Comparison of ENCODE assay signal across 18 mouse cellular contexts in genomic region chr8:98309405-98309990, GRCm38 (mm10).
DNase-seq lines count a peak whose midpoint lies in the region; ATAC-seq lines count a peak whose summit lies in the region.
"Had no signal": no experiment of that assay in that cellular context is flagged by ENCODE, and none has a peak within 500 bp of the region (broad histone marks: within the 10 kb centered on the region; RNA-seq: fewer than 3 reads in every experiment).

No protein-coding gene starts in this region.

- DNase-seq in embryonic facial prominence, embryonic 14.5 days (ENCODE audit: low spot score) = peak; percentile 6
- no peak for DNase-seq in gastrocnemius, postnatal 36 days
- DNase-seq in lung, adult 18-20 months = no peak
- DNase-seq: cerebellum, adult 2 months; gastrocnemius, adult 2 months; heart, adult 11 months; heart, postnatal 4 days; kidney, adult 9 months; kidney, postnatal 36 days; liver, postnatal 0 days had no signal

- H3K36me3 ChIP-seq in hindbrain, embryonic 13.5 days = no peaks in the 10 kb centered on the region
- H3K36me3 ChIP-seq in hindbrain, embryonic 16.5 days (ENCODE audit: control insufficient read depth, insufficient read depth, low read length) = no peaks in the 10 kb centered on the region
- no peaks in the 10 kb centered on the region for H3K36me3 ChIP-seq in embryonic facial prominence, embryonic 14.5 days (ENCODE audit: control insufficient read depth, insufficient read depth, low read length)
- no peaks in the 10 kb centered on the region for H3K36me3 ChIP-seq in forebrain, embryonic 16.5 days (ENCODE audit: control insufficient read depth, insufficient read depth)
- H3K36me3 ChIP-seq in midbrain, embryonic 15.5 days (replicated peaks) = no peaks in the 10 kb centered on the region
- H3K36me3 ChIP-seq: intestine, embryonic 15.5 days; limb, embryonic 10.5 days had no signal

- no peak overlapping the region for H3K4me2 ChIP-seq in hindbrain, embryonic 13.5 days
- no peak overlapping the region for H3K4me2 ChIP-seq in hindbrain, embryonic 16.5 days (ENCODE audit: low read length)
- no peak overlapping the region for H3K4me2 ChIP-seq in embryonic facial prominence, embryonic 14.5 days (ENCODE audit: low read depth, low read length)
- H3K4me2 ChIP-seq in forebrain, embryonic 16.5 days (ENCODE audit: low read length) = no peak overlapping the region
- no peak overlapping the region for H3K4me2 ChIP-seq in midbrain, embryonic 15.5 days
- H3K4me2 ChIP-seq: intestine, embryonic 15.5 days had no signal

- intact Hi-C loops in gastrocnemius, postnatal 36 days (cut with DNase I) = no loop called here

- no peaks in the 10 kb centered on the region for H3K9me3 ChIP-seq in hindbrain, embryonic 13.5 days
- H3K9me3 ChIP-seq in hindbrain, embryonic 16.5 days (ENCODE audit: control insufficient read depth, low read length) = no peaks in the 10 kb centered on the region
- H3K9me3 ChIP-seq in embryonic facial prominence, embryonic 14.5 days (ENCODE audit: control insufficient read depth, low read length) = no peaks in the 10 kb centered on the region
- H3K9me3 ChIP-seq in forebrain, embryonic 16.5 days (ENCODE audit: control insufficient read depth, low read length) = no peaks in the 10 kb centered on the region
- H3K9me3 ChIP-seq in midbrain, embryonic 15.5 days = no peaks in the 10 kb centered on the region
- H3K9me3 ChIP-seq: intestine, embryonic 15.5 days; limb, embryonic 10.5 days had no signal

- no peaks in the 10 kb centered on the region for H3K4me1 ChIP-seq in hindbrain, embryonic 13.5 days (replicated peaks)
- no peaks in the 10 kb centered on the region for H3K4me1 ChIP-seq in hindbrain, embryonic 16.5 days (ENCODE audit: control insufficient read depth, insufficient read depth, low read depth, low read length)
- H3K4me1 ChIP-seq in embryonic facial prominence, embryonic 14.5 days (ENCODE audit: control insufficient read depth, insufficient read depth, low read length) = no peaks in the 10 kb centered on the region
- H3K4me1 ChIP-seq in forebrain, embryonic 16.5 days (replicated peaks; ENCODE audit: control insufficient read depth, insufficient read depth, low read length) = no peaks in the 10 kb centered on the region
- no peaks in the 10 kb centered on the region for H3K4me1 ChIP-seq in midbrain, embryonic 15.5 days
- H3K4me1 ChIP-seq: intestine, embryonic 15.5 days; limb, embryonic 10.5 days had no signal

- 26% methylated on average over 2 of the region's 2 CpGs for WGBS in hindbrain, embryonic 13.5 days
- WGBS in hindbrain, embryonic 16.5 days = 28% methylated on average over 2 of the region's 2 CpGs
- WGBS in embryonic facial prominence, embryonic 14.5 days = 54% methylated on average over 2 of the region's 2 CpGs
- 4% methylated on average over 2 of the region's 2 CpGs for WGBS in forebrain, embryonic 16.5 days
- 7% methylated on average over 2 of the region's 2 CpGs for WGBS in midbrain, embryonic 15.5 days

- no peak overlapping the region for H3K9ac ChIP-seq in hindbrain, embryonic 13.5 days
- H3K9ac ChIP-seq in hindbrain, embryonic 16.5 days (ENCODE audit: low read depth, low read length) = no peak overlapping the region
- no peak overlapping the region for H3K9ac ChIP-seq in embryonic facial prominence, embryonic 14.5 days (ENCODE audit: low read depth, low read length)
- H3K9ac ChIP-seq in forebrain, embryonic 16.5 days (replicated peaks; ENCODE audit: low read depth, low read length) = no peak overlapping the region
- no peak overlapping the region for H3K9ac ChIP-seq in midbrain, embryonic 15.5 days
- H3K9ac ChIP-seq: intestine, embryonic 15.5 days; liver, postnatal 0 days had no signal

- H3K27me3 ChIP-seq in hindbrain, embryonic 13.5 days = no peaks in the 10 kb centered on the region
- H3K27me3 ChIP-seq in hindbrain, embryonic 16.5 days (replicated peaks; ENCODE audit: control insufficient read depth, insufficient read depth, low read length) = no peaks in the 10 kb centered on the region
- H3K27me3 ChIP-seq in embryonic facial prominence, embryonic 14.5 days (replicated peaks; ENCODE audit: control insufficient read depth, insufficient read depth, low read length) = no peaks in the 10 kb centered on the region
- H3K27me3 ChIP-seq in forebrain, embryonic 16.5 days (replicated peaks; ENCODE audit: control insufficient read depth, insufficient read depth, low read length) = no peaks in the 10 kb centered on the region
- no peaks in the 10 kb centered on the region for H3K27me3 ChIP-seq in midbrain, embryonic 15.5 days (replicated peaks)
- H3K27me3 ChIP-seq: intestine, embryonic 15.5 days had no signal

- peak; percentile 49; the same call in 1 of the 2 replicates for ATAC-seq in hindbrain, embryonic 13.5 days (ENCODE audit: low FRiP score)
- no peak for ATAC-seq in hindbrain, embryonic 16.5 days
- no peak for ATAC-seq in embryonic facial prominence, embryonic 14.5 days (ENCODE audit: low read depth)
- peak; percentile 97 for ATAC-seq in forebrain, embryonic 16.5 days
- peak; percentile 83 for ATAC-seq in midbrain, embryonic 15.5 days (replicated peaks)
- ATAC-seq in CD4-positive, CD25-positive, alpha-beta regulatory T cell, adult 4 months = no peak
- ATAC-seq: intestine, embryonic 15.5 days; liver, postnatal 0 days had no signal

- H3K27ac ChIP-seq in hindbrain, embryonic 13.5 days = no peak overlapping the region
- H3K27ac ChIP-seq in hindbrain, embryonic 16.5 days (ENCODE audit: low read depth, low read length) = no peak overlapping the region
- no peak overlapping the region for H3K27ac ChIP-seq in embryonic facial prominence, embryonic 14.5 days (replicated peaks; ENCODE audit: low read depth, low read length)
- H3K27ac ChIP-seq in forebrain, embryonic 16.5 days (ENCODE audit: low read length) = no peak overlapping the region
- no peak overlapping the region for H3K27ac ChIP-seq in midbrain, embryonic 15.5 days
- H3K27ac ChIP-seq: gastrocnemius, adult 2 months; intestine, embryonic 15.5 days; left cerebral cortex, adult 2 months; limb, embryonic 10.5 days had no signal

- H3K4me3 ChIP-seq in hindbrain, embryonic 13.5 days = no peak overlapping the region
- no peak overlapping the region for H3K4me3 ChIP-seq in hindbrain, embryonic 16.5 days (ENCODE audit: low read length)
- no peak overlapping the region for H3K4me3 ChIP-seq in embryonic facial prominence, embryonic 14.5 days (ENCODE audit: low read depth, low read length)
- H3K4me3 ChIP-seq in forebrain, embryonic 16.5 days (replicated peaks; ENCODE audit: low read length) = no peak overlapping the region
- H3K4me3 ChIP-seq in midbrain, embryonic 15.5 days = no peak overlapping the region
- H3K4me3 ChIP-seq: gastrocnemius, adult 2 months; intestine, embryonic 15.5 days; left cerebral cortex, adult 2 months; limb, embryonic 10.5 days had no signal

Comparison
In these comparisons a context has a peak if more than half of its experiments do, and no peak if none do; other contexts are left out.
1. ATAC-seq: peak in hindbrain, embryonic 13.5 days (single experiment), forebrain, embryonic 16.5 days (single experiment) and midbrain, embryonic 15.5 days (single experiment); none in hindbrain, embryonic 16.5 days (single experiment), embryonic facial prominence, embryonic 14.5 days (single experiment) and CD4-positive, CD25-positive, alpha-beta regulatory T cell, adult 4 months (single experiment).